Mouse (Mus musculus): ENCODE data around the gene Pkhd1. TPM values are rescaled to one million over a fixed set of nuclear protein-coding genes. Genes with fewer than 3 reads are reported as not detected.

Pkhd1 gene
- polyA plus RNA-seq, 1 experiment from 2014 or later = not detected

DNA sequence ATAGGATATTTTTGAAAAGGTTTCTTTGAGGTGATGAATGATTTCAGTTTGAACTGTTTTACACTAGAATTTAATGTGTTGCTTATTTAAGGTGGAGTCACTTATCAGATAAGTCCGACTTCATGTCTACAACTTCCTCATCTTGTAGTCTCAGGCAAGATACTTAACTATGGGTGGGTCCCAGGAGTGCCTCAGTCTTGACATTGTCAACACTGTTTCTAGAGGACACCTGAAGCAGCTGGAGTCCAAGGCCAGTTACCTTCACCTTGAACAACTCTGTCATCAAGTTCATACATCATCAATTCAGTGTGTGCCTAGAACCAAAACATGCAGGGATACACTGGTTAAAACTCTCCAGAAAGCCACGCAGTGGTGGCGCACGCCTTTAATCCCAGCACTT is 5.5 kb upstream of the Pkhd1 start:
- WGBS (ENCODE audit: insufficient replicate concordance) = 80% methylated on average over 4 of the region's 4 CpGs
- no peak for ATAC-seq (replicated peaks; ENCODE audit: insufficient number of reproducible peaks, low FRiP score, low TSS enrichment)
- H3K4me2 ChIP-seq = no peak overlapping the region
- H3K4me3 ChIP-seq (ENCODE audit: low read depth, low read length) = no peak overlapping the region
- H3K36me3 ChIP-seq (ENCODE audit: control insufficient read depth, insufficient read depth, low read length) = no peaks in the 10 kb centered on the region
- H3K9ac ChIP-seq (ENCODE audit: low read depth, low read length) = no peak overlapping the region
- no peaks in the 10 kb centered on the region for H3K4me1 ChIP-seq (ENCODE audit: control insufficient read depth, insufficient read depth, low read length)
- H3K27me3 ChIP-seq (ENCODE audit: control insufficient read depth, insufficient read depth, low read length) = no peaks in the 10 kb centered on the region
- H3K27ac ChIP-seq (ENCODE audit: low read depth, low read length) = no peak overlapping the region
- no peaks in the 10 kb centered on the region for H3K9me3 ChIP-seq (replicated peaks; ENCODE audit: control insufficient read depth, low read length)

- Histone ChIP-seq H3K27ac (ENCODE audit: low read depth, low read length) (no peak overlapping the region), H3K9me3 (replicated peaks; ENCODE audit: control insufficient read depth, low read length) (no peaks in the 10 kb centered on the region), H3K4me3 (ENCODE audit: low read depth, low read length) (no peak overlapping the region), H3K36me3 (ENCODE audit: control insufficient read depth, insufficient read depth, low read length) (no peaks in the 10 kb centered on the region), H3K4me2 (no peak overlapping the region), H3K4me1 (ENCODE audit: control insufficient read depth, insufficient read depth, low read length) (no peaks in the 10 kb centered on the region), H3K9ac (ENCODE audit: low read depth, low read length) (no peak overlapping the region), H3K27me3 (ENCODE audit: control insufficient read depth, insufficient read depth, low read length) (no peaks in the 10 kb centered on the region)
- WGBS (ENCODE audit: insufficient replicate concordance) = 58% methylated on average over 2 of the region's 2 CpGs
- ATAC-seq (replicated peaks; ENCODE audit: insufficient number of reproducible peaks, low FRiP score, low TSS enrichment) = no peak
Observed at GRCm38 (mm10) chr1:20620611-20621010, 2.7 kb upstream of the Pkhd1 start.

- no peak overlapping the region for H3K27ac ChIP-seq (ENCODE audit: low read depth, low read length)
- no peak for ATAC-seq (replicated peaks; ENCODE audit: insufficient number of reproducible peaks, low FRiP score, low TSS enrichment)
- H3K9me3 ChIP-seq (replicated peaks; ENCODE audit: control insufficient read depth, low read length) = no peaks in the 10 kb centered on the region
- H3K36me3 ChIP-seq (ENCODE audit: control insufficient read depth, insufficient read depth, low read length) = no peaks in the 10 kb centered on the region
- WGBS (ENCODE audit: insufficient replicate concordance) = 45% methylated on average over 3 of the region's 3 CpGs
- no peak overlapping the region for H3K4me3 ChIP-seq (ENCODE audit: low read depth, low read length)
- no peak overlapping the region for H3K4me2 ChIP-seq
- H3K9ac ChIP-seq (ENCODE audit: low read depth, low read length) = no peak overlapping the region
- no peaks in the 10 kb centered on the region for H3K4me1 ChIP-seq (ENCODE audit: control insufficient read depth, insufficient read depth, low read length)
- no peaks in the 10 kb centered on the region for H3K27me3 ChIP-seq (ENCODE audit: control insufficient read depth, insufficient read depth, low read length)
Observed at GRCm38 (mm10) chr1:20619363-20619762, 1.5 kb upstream of the Pkhd1 start.

DNA sequence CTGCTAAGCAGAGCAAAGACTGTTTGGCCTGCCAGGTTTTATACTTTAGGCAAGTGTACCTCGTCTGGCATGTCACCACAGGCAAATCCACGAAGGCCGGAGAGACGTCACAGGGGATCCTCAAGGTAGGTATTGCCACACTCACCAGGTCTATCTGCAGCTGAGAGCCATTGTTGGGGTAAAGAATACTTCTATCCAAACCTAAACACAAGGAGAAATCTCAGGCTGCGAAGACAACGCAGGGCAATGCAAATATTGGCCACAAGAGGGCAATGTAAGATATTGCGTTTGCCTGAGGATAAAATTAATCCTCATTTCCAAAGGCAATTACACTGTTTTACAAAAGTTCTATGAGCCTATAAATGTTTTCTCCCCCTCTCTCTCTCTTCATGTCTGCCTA is 5.2 kb downstream of the Pkhd1 start:
- ATAC-seq (replicated peaks; ENCODE audit: insufficient number of reproducible peaks, low FRiP score, low TSS enrichment) = no peak
- Histone ChIP-seq H3K36me3 (ENCODE audit: control insufficient read depth, insufficient read depth, low read length) (no peaks in the 10 kb centered on the region), H3K27me3 (ENCODE audit: control insufficient read depth, insufficient read depth, low read length) (no peaks in the 10 kb centered on the region), H3K4me2 (no peak overlapping the region), H3K27ac (ENCODE audit: low read depth, low read length) (no peak overlapping the region), H3K4me1 (ENCODE audit: control insufficient read depth, insufficient read depth, low read length) (no peaks in the 10 kb centered on the region), H3K9ac (ENCODE audit: low read depth, low read length) (no peak overlapping the region), H3K4me3 (ENCODE audit: low read depth, low read length) (no peak overlapping the region), H3K9me3 (replicated peaks; ENCODE audit: control insufficient read depth, low read length) (no peaks in the 10 kb centered on the region)
- WGBS (ENCODE audit: insufficient replicate concordance) = 28% methylated on average over 7 of the region's 7 CpGs

DNA sequence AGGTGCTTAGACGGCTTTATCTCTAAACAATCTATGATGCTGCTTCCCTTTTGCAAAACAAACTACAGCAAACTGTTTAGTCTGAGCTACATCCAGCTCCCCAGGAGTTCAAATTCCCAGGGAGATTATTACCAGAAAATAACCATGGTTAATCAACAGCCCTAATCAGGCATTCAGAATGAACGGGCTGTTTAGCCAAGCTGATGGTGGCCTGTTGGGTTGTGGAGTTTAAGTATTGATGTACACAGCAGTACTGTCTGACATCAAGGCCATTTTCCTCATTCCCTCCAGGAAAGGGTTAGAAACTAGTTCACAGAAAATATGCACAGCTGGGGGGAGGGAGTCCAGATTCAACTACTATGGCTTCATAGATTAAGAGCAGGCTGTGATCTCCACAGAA is 12.4 kb downstream of the Pkhd1 start:
- WGBS (ENCODE audit: insufficient replicate concordance) = 61% methylated on average over 2 of the region's 2 CpGs
- no peak for ATAC-seq (replicated peaks; ENCODE audit: insufficient number of reproducible peaks, low FRiP score, low TSS enrichment)
- Histone ChIP-seq H3K4me2 (no peak overlapping the region), H3K9me3 (replicated peaks; ENCODE audit: control insufficient read depth, low read length) (no peaks in the 10 kb centered on the region), H3K4me1 (ENCODE audit: control insufficient read depth, insufficient read depth, low read length) (no peaks in the 10 kb centered on the region), H3K9ac (ENCODE audit: low read depth, low read length) (no peak overlapping the region), H3K36me3 (ENCODE audit: control insufficient read depth, insufficient read depth, low read length) (no peaks in the 10 kb centered on the region), H3K27ac (ENCODE audit: low read depth, low read length) (no peak overlapping the region), H3K4me3 (ENCODE audit: low read depth, low read length) (no peak overlapping the region), H3K27me3 (ENCODE audit: control insufficient read depth, insufficient read depth, low read length) (no peaks in the 10 kb centered on the region)

DNA sequence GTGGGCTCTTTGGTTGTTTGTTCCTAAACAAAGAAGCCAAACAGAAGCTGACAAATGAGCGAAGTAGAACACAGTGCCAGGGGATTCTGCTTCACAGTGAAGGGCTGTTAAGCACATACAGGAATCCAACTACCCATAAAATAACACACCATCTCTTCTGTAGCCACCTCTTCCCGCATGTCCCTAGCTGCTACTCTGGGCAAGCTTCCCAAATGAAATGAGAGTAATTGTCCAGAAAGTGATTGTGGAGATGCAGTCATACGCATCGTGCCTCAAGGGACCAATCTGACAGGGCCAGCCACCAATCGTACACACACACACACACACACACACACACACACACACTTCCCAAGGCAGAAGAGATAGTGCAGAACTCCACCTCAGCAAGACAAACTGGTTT is 27.4 kb downstream of the Pkhd1 start:
- H3K4me1 ChIP-seq (ENCODE audit: control insufficient read depth, insufficient read depth, low read length) = no peaks in the 10 kb centered on the region
- no peak overlapping the region for H3K9ac ChIP-seq (ENCODE audit: low read depth, low read length)
- no peak overlapping the region for H3K27ac ChIP-seq (ENCODE audit: low read depth, low read length)
- no peak overlapping the region for H3K4me2 ChIP-seq
- H3K27me3 ChIP-seq (ENCODE audit: control insufficient read depth, insufficient read depth, low read length) = no peaks in the 10 kb centered on the region
- H3K36me3 ChIP-seq (ENCODE audit: control insufficient read depth, insufficient read depth, low read length) = no peaks in the 10 kb centered on the region
- WGBS (ENCODE audit: insufficient replicate concordance) = 78% methylated on average over 5 of the region's 5 CpGs
- ATAC-seq (replicated peaks; ENCODE audit: insufficient number of reproducible peaks, low FRiP score, low TSS enrichment) = no peak
- no peaks in the 10 kb centered on the region for H3K9me3 ChIP-seq (replicated peaks; ENCODE audit: control insufficient read depth, low read length)
- no peak overlapping the region for H3K4me3 ChIP-seq (ENCODE audit: low read depth, low read length)

DNA sequence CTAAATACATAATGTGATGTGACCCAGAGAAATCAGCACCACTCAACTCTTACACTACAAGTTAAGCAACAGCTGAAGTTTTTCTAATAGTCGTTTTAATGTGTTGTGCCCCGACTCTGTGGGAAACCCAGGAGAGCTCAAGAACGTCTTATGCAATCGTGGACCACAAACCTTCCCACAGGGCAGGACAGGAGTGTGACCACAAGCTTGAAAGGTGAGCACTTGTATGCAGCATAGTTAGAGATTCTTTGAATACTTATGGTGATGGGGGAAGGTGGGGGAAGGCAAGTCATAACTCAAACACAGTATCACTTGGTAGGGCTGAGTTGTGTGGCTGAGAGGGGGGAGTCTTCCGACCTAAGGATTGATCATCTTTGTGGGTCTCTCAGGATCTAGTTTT is 46.4 kb downstream of the Pkhd1 start:
- H3K9me3 ChIP-seq (replicated peaks; ENCODE audit: control insufficient read depth, low read length) = no peaks in the 10 kb centered on the region
- ATAC-seq (replicated peaks; ENCODE audit: insufficient number of reproducible peaks, low FRiP score, low TSS enrichment) = no peak
- WGBS (ENCODE audit: insufficient replicate concordance) = 79% methylated on average over 5 of the region's 5 CpGs
- no peaks in the 10 kb centered on the region for H3K27me3 ChIP-seq (ENCODE audit: control insufficient read depth, insufficient read depth, low read length)
- no peak overlapping the region for H3K4me3 ChIP-seq (ENCODE audit: low read depth, low read length)
- H3K9ac ChIP-seq (ENCODE audit: low read depth, low read length) = no peak overlapping the region
- H3K36me3 ChIP-seq (ENCODE audit: control insufficient read depth, insufficient read depth, low read length) = no peaks in the 10 kb centered on the region
- no peak overlapping the region for H3K27ac ChIP-seq (ENCODE audit: low read depth, low read length)
- H3K4me2 ChIP-seq = no peak overlapping the region
- no peaks in the 10 kb centered on the region for H3K4me1 ChIP-seq (ENCODE audit: control insufficient read depth, insufficient read depth, low read length)

DNA sequence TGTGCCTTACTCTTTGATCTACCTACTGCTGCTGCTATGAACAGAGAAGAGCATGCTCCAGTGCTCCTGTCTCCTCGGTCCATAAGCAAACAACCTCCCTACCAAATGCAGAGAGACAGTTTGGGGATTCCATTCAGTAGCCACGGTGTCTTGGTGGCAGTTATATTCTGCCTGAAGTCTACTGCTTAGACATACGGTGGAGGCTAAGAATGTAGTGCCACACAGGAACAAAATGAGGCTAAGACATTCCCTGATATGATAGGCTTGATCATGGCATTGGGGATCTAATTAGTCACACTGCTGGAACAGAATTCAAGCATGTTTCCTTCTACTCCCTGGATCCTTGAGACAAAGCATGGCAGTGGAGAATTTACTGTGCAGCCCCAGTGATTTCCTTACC is 48.4 kb downstream of the Pkhd1 start:
- H3K36me3 ChIP-seq (ENCODE audit: control insufficient read depth, insufficient read depth, low read length) = no peaks in the 10 kb centered on the region
- no peak overlapping the region for H3K4me2 ChIP-seq
- no peak overlapping the region for H3K27ac ChIP-seq (ENCODE audit: low read depth, low read length)
- H3K9ac ChIP-seq (ENCODE audit: low read depth, low read length) = no peak overlapping the region
- 79% methylated on average over 3 of the region's 3 CpGs for WGBS (ENCODE audit: insufficient replicate concordance)
- no peak overlapping the region for H3K4me3 ChIP-seq (ENCODE audit: low read depth, low read length)
- no peaks in the 10 kb centered on the region for H3K27me3 ChIP-seq (ENCODE audit: control insufficient read depth, insufficient read depth, low read length)
- H3K9me3 ChIP-seq (replicated peaks; ENCODE audit: control insufficient read depth, low read length) = no peaks in the 10 kb centered on the region
- ATAC-seq (replicated peaks; ENCODE audit: insufficient number of reproducible peaks, low FRiP score, low TSS enrichment) = no peak
- no peaks in the 10 kb centered on the region for H3K4me1 ChIP-seq (ENCODE audit: control insufficient read depth, insufficient read depth, low read length)

- no peak overlapping the region for H3K4me2 ChIP-seq
- ATAC-seq (replicated peaks; ENCODE audit: insufficient number of reproducible peaks, low FRiP score, low TSS enrichment) = no peak
- no peak overlapping the region for H3K27ac ChIP-seq (ENCODE audit: low read depth, low read length)
- H3K27me3 ChIP-seq (ENCODE audit: control insufficient read depth, insufficient read depth, low read length) = no peaks in the 10 kb centered on the region
- H3K36me3 ChIP-seq (ENCODE audit: control insufficient read depth, insufficient read depth, low read length) = no peaks in the 10 kb centered on the region
- 86% methylated on average over 6 of the region's 6 CpGs for WGBS (ENCODE audit: insufficient replicate concordance)
- H3K4me3 ChIP-seq (ENCODE audit: low read depth, low read length) = no peak overlapping the region
- no peaks in the 10 kb centered on the region for H3K9me3 ChIP-seq (replicated peaks; ENCODE audit: control insufficient read depth, low read length)
- no peak overlapping the region for H3K9ac ChIP-seq (ENCODE audit: low read depth, low read length)
- H3K4me1 ChIP-seq (ENCODE audit: control insufficient read depth, insufficient read depth, low read length) = no peaks in the 10 kb centered on the region
Observed at GRCm38 (mm10) chr1:20558443-20558842, 59.4 kb downstream of the Pkhd1 start.

Data from heart, embryonic 11.5 days (tissue).